In the genomic region with DNA sequence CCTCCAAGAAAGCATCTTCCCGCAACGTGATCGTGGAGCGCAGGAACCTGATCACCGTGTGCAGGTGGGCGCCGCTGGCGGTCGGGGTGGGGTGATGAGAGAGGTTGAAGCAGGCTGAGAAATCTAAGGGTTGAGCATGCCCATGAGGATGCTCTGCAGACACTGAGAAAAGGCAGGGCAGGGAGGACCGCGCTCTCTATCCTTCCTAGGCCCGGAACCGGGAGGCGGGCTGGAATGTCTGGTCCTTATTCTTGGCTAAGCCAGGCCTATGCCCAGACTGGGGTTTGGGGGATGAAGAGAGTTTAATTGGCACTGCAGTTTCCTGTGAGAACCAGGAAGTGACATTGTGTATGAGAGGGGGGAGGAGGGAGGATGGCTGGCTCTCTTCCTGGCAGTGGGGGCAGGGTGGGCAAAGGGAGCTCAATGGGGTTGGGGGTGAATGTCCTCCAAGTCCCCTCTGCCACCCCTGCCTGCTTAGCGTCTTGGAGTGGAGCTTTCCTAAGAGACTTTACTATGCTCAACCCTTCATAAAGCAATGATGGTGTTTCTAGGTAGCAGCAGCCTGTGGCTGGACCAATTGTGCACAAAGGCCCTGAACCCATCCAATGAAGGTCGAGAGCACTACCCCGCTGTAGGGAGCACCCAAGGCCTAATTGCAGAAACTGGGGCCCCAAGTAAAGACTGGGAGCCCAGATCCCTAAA, we compare ENCODE assay signal across 8 mouse cellular contexts. TPM values are rescaled to one million over a fixed set of nuclear protein-coding genes. Genes with fewer than 3 reads are reported as not detected.
DNase-seq lines count a peak whose midpoint lies in the region; ATAC-seq and TF ChIP-seq lines count a peak whose summit lies in the region.

No protein-coding gene starts in this region.

- H3K27me3 ChIP-seq in heart, embryonic 15.5 days, result peaks cover 43% of the 10 kb centered on the region
- H3K27me3 ChIP-seq in CH12.LX (replicated peaks), result peaks cover 65% of the 10 kb centered on the region
- H3K27me3 ChIP-seq in hindbrain, embryonic 16.5 days (replicated peaks; ENCODE audit: control insufficient read depth, insufficient read depth, low read length), result no peaks in the 10 kb centered on the region
- H3K27me3 ChIP-seq in liver, embryonic 16.5 days (ENCODE audit: control insufficient read depth, insufficient read depth, low read depth, low read length), result peaks cover 74% of the 10 kb centered on the region

- no peaks in the 10 kb centered on the region for H3K9me3 ChIP-seq in heart, embryonic 15.5 days (replicated peaks)
- no peaks in the 10 kb centered on the region for H3K9me3 ChIP-seq in CH12.LX (replicated peaks; ENCODE audit: low read length)
- H3K9me3 ChIP-seq in hindbrain, embryonic 16.5 days (ENCODE audit: control insufficient read depth, low read length), result no peaks in the 10 kb centered on the region
- H3K9me3 ChIP-seq in liver, embryonic 16.5 days (replicated peaks; ENCODE audit: control insufficient read depth, low read length), result no peaks in the 10 kb centered on the region

- no peaks in the 10 kb centered on the region for H3K79me2 ChIP-seq in CH12.LX (replicated peaks; ENCODE audit: control insufficient read depth, extremely low read depth, insufficient read depth, poor library complexity, severe bottlenecking)

- no peaks in the 10 kb centered on the region for H3K36me3 ChIP-seq in heart, embryonic 15.5 days
- H3K36me3 ChIP-seq in CH12.LX (replicated peaks in 1 of 2; ENCODE audit: control insufficient read depth in 1 of 2, insufficient read depth in 1 of 2, low read length in 1 of 2), result no peaks in the 10 kb centered on the region
- H3K36me3 ChIP-seq in hindbrain, embryonic 16.5 days (ENCODE audit: control insufficient read depth, insufficient read depth, low read length), result no peaks in the 10 kb centered on the region; the same call in 1 of the 2 replicates
- no peaks in the 10 kb centered on the region for H3K36me3 ChIP-seq in liver, embryonic 16.5 days (ENCODE audit: control insufficient read depth, insufficient read depth)

- in situ Hi-C loops in CH12.LX (cut with MboI; ENCODE audit: low pct_ligation_motif_present, low pct_unique_long_range_greater_than_20kb, low sequenced_read_pairs), result no loop called here

- no peak for TF ChIP-seq RAD21 in CH12.LX (IDR thresholded peaks at IDR 0.05; ENCODE audit: low read depth, low read length)

- peak overlapping the region; percentile 81 for H3K4me2 ChIP-seq in heart, embryonic 15.5 days
- peak overlapping the region; percentile 89 for H3K4me2 ChIP-seq in CH12.LX (ENCODE audit: insufficient read depth, low read depth, poor library complexity, severe bottlenecking)
- peak overlapping the region; percentile 78 for H3K4me2 ChIP-seq in hindbrain, embryonic 16.5 days (ENCODE audit: low read length)
- H3K4me2 ChIP-seq in liver, embryonic 16.5 days (ENCODE audit: low read depth, low read length), result peak overlapping the region; percentile 67

- no peak for TF ChIP-seq CTCF in CH12.LX (conservative IDR thresholded peaks at IDR 0.05 in 1 of 2, IDR thresholded peaks at IDR 0.05 in 1 of 2; ENCODE audit: low read depth in 2 of 2, low read length in 2 of 2)

- intact Hi-C loops in heart, postnatal 10 days (cut with DNase I), result no loop called here

- WGBS in heart, embryonic 15.5 days, result 10% methylated on average over 17 of the region's 17 CpGs
- 5% methylated on average over 17 of the region's 17 CpGs for WGBS in hindbrain, embryonic 16.5 days
- 10% methylated on average over 17 of the region's 17 CpGs for WGBS in liver, embryonic 16.5 days (ENCODE audit: insufficient replicate concordance)

- dilution Hi-C loops in CH12.LX (cut with MboI; ENCODE audit: extremely low pct_ligation_motif_present, extremely low pct_unique_long_range_greater_than_20kb, low sequenced_read_pairs), result no loop called here

- H3K4me3 ChIP-seq in heart, embryonic 15.5 days, result peak overlapping the region; percentile 43
- H3K4me3 ChIP-seq in CH12.LX (replicated peaks in 1 of 3; ENCODE audit: low read depth in 2 of 3, low read length in 2 of 3, poor library complexity in 1 of 3), result peak overlapping the region in 2 of 3 experiments; percentile 12 to 67
- H3K4me3 ChIP-seq in hindbrain, embryonic 16.5 days (ENCODE audit: low read length), result peak overlapping the region; percentile 87
- H3K4me3 ChIP-seq in liver, embryonic 16.5 days (ENCODE audit: low read depth, low read length), result peak overlapping the region; percentile 48

- no peak overlapping the region for H3K27ac ChIP-seq in heart, embryonic 15.5 days
- H3K27ac ChIP-seq in CH12.LX (ENCODE audit: insufficient read depth, low read depth), result no peak overlapping the region
- peak overlapping the region; percentile 98 for H3K27ac ChIP-seq in hindbrain, embryonic 16.5 days (ENCODE audit: low read depth, low read length)
- H3K27ac ChIP-seq in liver, embryonic 16.5 days (ENCODE audit: low read length), result no peak overlapping the region

- no peak for TF ChIP-seq POLR2A in CH12.LX (IDR thresholded peaks at IDR 0.05; ENCODE audit: low read depth, low read length)

- 0 out of 2 replicates have a peak, but pooled peaks have one; percentile 23 for ATAC-seq in heart, embryonic 15.5 days (replicated peaks; ENCODE audit: insufficient number of reproducible peaks, insufficient read depth, low FRiP score, low read depth)
- peak; percentile 65 for ATAC-seq in hindbrain, embryonic 16.5 days
- no peak for ATAC-seq in liver, embryonic 16.5 days (ENCODE audit: low read depth)

- peak overlapping the region; percentile 23; the same call in 1 of the 2 replicates for H3K9ac ChIP-seq in heart, embryonic 15.5 days
- H3K9ac ChIP-seq in CH12.LX (ENCODE audit: insufficient read depth, low read depth), result peak overlapping the region; percentile 46
- peak overlapping the region; percentile 91 for H3K9ac ChIP-seq in hindbrain, embryonic 16.5 days (ENCODE audit: low read depth, low read length)
- no peak overlapping the region; the same call in 1 of the 2 replicates for H3K9ac ChIP-seq in liver, embryonic 16.5 days (ENCODE audit: low read depth, low read length)

- no peak for DNase-seq in heart, postnatal 10 days
- no peak for DNase-seq in CH12.LX (ENCODE audit: extremely low read depth)
- DNase-seq in cerebellum, postnatal 10 days, result peak; percentile 86 to 89
- peak; percentile 47 for DNase-seq in thymus, postnatal 4 days
- no peak for DNase-seq in adrenal gland, adult 8-10 months

- H3K4me1 ChIP-seq in heart, embryonic 15.5 days (replicated peaks), result peaks cover 21% of the 10 kb centered on the region
- H3K4me1 ChIP-seq in CH12.LX (ENCODE audit: control insufficient read depth in 1 of 2, insufficient read depth in 2 of 2), result peaks cover 13 to 18% of the 10 kb centered on the region in 2 experiments; a peak in 3 of 4 replicates
- H3K4me1 ChIP-seq in hindbrain, embryonic 16.5 days (ENCODE audit: control insufficient read depth, insufficient read depth, low read depth, low read length), result peaks cover 42% of the 10 kb centered on the region
- peaks cover 18% of the 10 kb centered on the region for H3K4me1 ChIP-seq in liver, embryonic 16.5 days (ENCODE audit: control insufficient read depth, low read depth, low read length)

- TF ChIP-seq EP300 in CH12.LX (IDR thresholded peaks at IDR 0.05; ENCODE audit: low read length), result no peak

RNA-seq across cellular contexts. Expression of a gene that starts 0.7 kb away (rescaled TPM):
- 0.64 and 2.5 TPM in 2 replicates for polyA plus RNA-seq in heart, embryonic 15.5 days (2015; fragmentation: Nextera tagmentation; extraction: Ambion mirVana)
- under 1 TPM; 0.29 to 0.32 TPM for total RNA-seq in heart, postnatal 10 days (2021)
- total RNA-seq in CH12.LX (2012; rRNA removed) (9.0 and 16.3 TPM in 2 replicates), CH12.LX (2014; rRNA removed) (1.3 and 1.4 TPM in 2 replicates)
- 3.3 and 4.8 TPM in 2 replicates for polyA plus RNA-seq in CH12.LX (2012; ENCODE audit: insufficient read length, low read depth)
- polyA plus RNA-seq in hindbrain, embryonic 16.5 days (2015; fragmentation: Nextera tagmentation; extraction: Ambion mirVana), result 127 and 136 TPM in 2 replicates
- polyA plus RNA-seq in liver, embryonic 16.5 days (2015; fragmentation: Nextera tagmentation; extraction: Ambion mirVana), result 2.1 and 2.2 TPM in 2 replicates
- total RNA-seq in adrenal gland, adult 8-10 months (2022), result 10 to 100 TPM; 53.9 to 83.9 (median 77.5) TPM

RNA-seq across cellular contexts. Expression of a gene that starts 13.9 kb away (rescaled TPM):
- polyA plus RNA-seq in heart, embryonic 15.5 days (2015; fragmentation: Nextera tagmentation; extraction: Ambion mirVana), result 293 and 321 TPM in 2 replicates
- total RNA-seq in heart, postnatal 10 days (2021), result 100 to 1,000 TPM; 155 to 156 TPM
- total RNA-seq in CH12.LX (2012; rRNA removed) (169 and 199 TPM in 2 replicates), CH12.LX (2014; rRNA removed) (108 and 112 TPM in 2 replicates)
- polyA plus RNA-seq in CH12.LX (2012; ENCODE audit: insufficient read length, low read depth), result 198 and 226 TPM in 2 replicates
- polyA plus RNA-seq in hindbrain, embryonic 16.5 days (2015; fragmentation: Nextera tagmentation; extraction: Ambion mirVana), result 182 and 187 TPM in 2 replicates
- polyA plus RNA-seq in liver, embryonic 16.5 days (2015; fragmentation: Nextera tagmentation; extraction: Ambion mirVana), result 454 and 500 TPM in 2 replicates
- 100 to 1,000 TPM; 343 to 469 (median 379) TPM for total RNA-seq in adrenal gland, adult 8-10 months (2022)

RNA-seq across cellular contexts. Expression of a gene that starts 27.9 kb away (rescaled TPM):
- polyA plus RNA-seq in heart, embryonic 15.5 days (2015; fragmentation: Nextera tagmentation; extraction: Ambion mirVana), result 20.2 and 31.9 TPM in 2 replicates
- 10 to 100 TPM in 1 of 2 experiments, 1 to 10 TPM in 1; 3.5 to 13.0 TPM for total RNA-seq in heart, postnatal 10 days (2021)
- total RNA-seq in CH12.LX (2012; rRNA removed), result 0.08 TPM in 1 of 2 replicates, not detected in the other
- total RNA-seq in CH12.LX (2014; rRNA removed), result 0.04 TPM in 1 of 2 replicates, not detected in the other
- not detected in 2 replicates for polyA plus RNA-seq in CH12.LX (2012; ENCODE audit: insufficient read length, low read depth)
- polyA plus RNA-seq in hindbrain, embryonic 16.5 days (2015; fragmentation: Nextera tagmentation; extraction: Ambion mirVana), result 1.4 and 3.2 TPM in 2 replicates
- polyA plus RNA-seq in liver, embryonic 16.5 days (2015; fragmentation: Nextera tagmentation; extraction: Ambion mirVana), result 1,073 and 1,144 TPM in 2 replicates
- under 1 TPM; 0.06 to 0.70 (median 0.31) TPM for total RNA-seq in adrenal gland, adult 8-10 months (2022)

RNA-seq across cellular contexts. Expression of a gene that starts 36.2 kb away (rescaled TPM):
- polyA plus RNA-seq in heart, embryonic 15.5 days (2015; fragmentation: Nextera tagmentation; extraction: Ambion mirVana), result 198 and 242 TPM in 2 replicates
- total RNA-seq in heart, postnatal 10 days (2021), result 100 to 1,000 TPM; 189 to 192 TPM
- total RNA-seq in CH12.LX (2012; rRNA removed), result 106 and 165 TPM in 2 replicates
- 63.7 and 80.6 TPM in 2 replicates for total RNA-seq in CH12.LX (2014; rRNA removed)
- 420 and 453 TPM in 2 replicates for polyA plus RNA-seq in CH12.LX (2012; ENCODE audit: insufficient read length, low read depth)
- polyA plus RNA-seq in hindbrain, embryonic 16.5 days (2015; fragmentation: Nextera tagmentation; extraction: Ambion mirVana), result 95.4 and 100 TPM in 2 replicates
- 103 and 118 TPM in 2 replicates for polyA plus RNA-seq in liver, embryonic 16.5 days (2015; fragmentation: Nextera tagmentation; extraction: Ambion mirVana)
- 100 to 1,000 TPM; 171 to 220 (median 202) TPM for total RNA-seq in adrenal gland, adult 8-10 months (2022)

RNA-seq across cellular contexts. Expression of a gene that starts 53.6 kb away (rescaled TPM):
- polyA plus RNA-seq in heart, embryonic 15.5 days (2015; fragmentation: Nextera tagmentation; extraction: Ambion mirVana), result 2.7 and 5.7 TPM in 2 replicates
- 10 to 100 TPM; 20.0 to 23.8 TPM for total RNA-seq in heart, postnatal 10 days (2021)
- total RNA-seq in CH12.LX (2012; rRNA removed) (not detected in 2 replicates), CH12.LX (2014; rRNA removed) (not detected in 2 replicates)
- not detected in 2 replicates for polyA plus RNA-seq in CH12.LX (2012; ENCODE audit: insufficient read length, low read depth)
- polyA plus RNA-seq in hindbrain, embryonic 16.5 days (2015; fragmentation: Nextera tagmentation; extraction: Ambion mirVana), result 17.8 and 17.9 TPM in 2 replicates
- polyA plus RNA-seq in liver, embryonic 16.5 days (2015; fragmentation: Nextera tagmentation; extraction: Ambion mirVana), result 0.20 and 0.34 TPM in 2 replicates
- 1 to 10 TPM; 3.8 to 6.2 (median 5.0) TPM for total RNA-seq in adrenal gland, adult 8-10 months (2022)

Comparison
In these comparisons a context has a peak if more than half of its experiments do, and no peak if none do; other contexts are left out.
1. DNase-seq: peak in cerebellum, postnatal 10 days (2 of 2) and thymus, postnatal 4 days (single experiment); none in heart, postnatal 10 days (0 of 2), CH12.LX (single experiment) and adrenal gland, adult 8-10 months (single experiment).
2. RNA of a gene that starts 0.7 kb away (polyA plus RNA-seq): 127 to 136 TPM in hindbrain, embryonic 16.5 days; 3.3 to 4.8 TPM in CH12.LX, 2.1 to 2.2 TPM in liver, embryonic 16.5 days and 0.64 to 2.5 TPM in heart, embryonic 15.5 days; every median in the first group is over 10 times any median in the second.
3. RNA of a gene that starts 27.9 kb away (polyA plus RNA-seq): 1,073 to 1,144 TPM in liver, embryonic 16.5 days; 20.2 to 31.9 TPM in heart, embryonic 15.5 days, 1.4 to 3.2 TPM in hindbrain, embryonic 16.5 days and not detected in CH12.LX; every median in the first group is over 10 times any median in the second.
4. Peak in every context shown above with its lines, with median percentiles within 50 percentile points of each other: H3K4me2 ChIP-seq and H3K4me3 ChIP-seq.